Mouse (Mus musculus): ENCODE measurements around the gene Map1s.

GRCm38 (mm10) chr8:70943187-70943586, 37.5 kb downstream of the Map1s start:
- TF ChIP-seq CTCF (IDR thresholded peaks at IDR 0.05; ENCODE audit: extremely low read depth, insufficient read depth, insufficient read length, insufficient replicate concordance) (no peak), POLR2A (IDR thresholded peaks at IDR 0.05; ENCODE audit: low read depth, low read length) (no peak)

Data from spleen, adult 2 months (tissue).